Mouse (Mus musculus): ENCODE data around the gene Zfyve27.

GRCm38 (mm10) chr19:42204306-42204705 lies 40.6 kb downstream of the Zfyve27 start:
- no peak for TF ChIP-seq CTCF (IDR thresholded peaks at IDR 0.05; ENCODE audit: low read depth)
- no peak for TF ChIP-seq EP300 (optimal IDR thresholded peaks at IDR 0.05)

Data from stomach, postnatal 0 days (tissue).